Mouse (Mus musculus) liver, adult (tissue): ENCODE results near the gene Gm28635.
A peak's percentile ranks its signal among the peaks of the same experiment; 100 is the strongest.

Experiments
- GATA4 ChIP-seq: IDR thresholded peaks from 2 replicates; pipeline ENCODE4 v1.6.1; 2014; ENCODE audit warnings: mild to moderate bottlenecking, low read length; ENCODE audit not compliant: insufficient replicate concordance

Gene Gm28635

DNA sequence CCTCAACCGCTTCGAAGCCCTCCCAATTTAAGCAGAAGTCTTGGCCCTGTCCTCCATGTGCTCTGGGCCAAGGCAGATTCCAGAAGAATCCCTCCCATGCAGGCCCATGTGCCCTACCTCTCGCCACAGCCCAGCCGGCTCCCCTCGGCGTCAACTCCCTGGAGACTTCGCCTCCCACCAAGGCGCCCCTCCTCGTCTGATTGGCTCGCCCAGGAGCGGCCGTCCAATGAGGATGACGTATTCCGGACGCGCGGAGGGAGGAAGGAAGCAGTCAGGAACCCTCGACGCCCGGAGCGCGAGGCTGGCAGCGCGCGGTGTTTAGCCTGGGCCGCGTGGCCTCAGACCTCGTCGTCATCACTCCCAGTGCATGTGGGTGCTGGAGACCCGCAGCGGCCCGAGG is 19.0 kb downstream of the Gm28635 start, which contains the start of gene Btbd18:
Gene Btbd18 (plus strand): TSS at position 274 of the 400 bp plus-strand sequence.
- no peak for TF ChIP-seq GATA4

DNA sequence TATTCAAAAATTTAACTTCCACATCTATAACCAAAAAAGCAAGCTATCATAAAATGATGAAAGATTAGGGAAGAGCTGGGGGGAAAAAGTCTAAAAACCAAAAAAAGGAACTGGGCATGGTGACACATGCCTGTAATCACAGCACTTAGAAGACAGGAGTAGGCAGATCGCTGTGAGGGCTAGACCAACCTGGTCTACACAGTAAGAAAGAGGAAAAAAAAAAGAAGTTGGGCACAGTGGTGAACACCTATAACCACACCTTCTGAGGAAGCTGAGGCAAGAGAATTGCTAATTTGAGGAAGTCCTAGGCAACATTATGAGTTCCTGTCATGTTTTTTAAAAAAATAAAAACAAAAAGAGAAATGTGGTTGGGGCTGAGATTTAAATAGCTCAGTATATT is 22.0 kb downstream of the Gm28635 start:
- no peak for TF ChIP-seq GATA4

DNA sequence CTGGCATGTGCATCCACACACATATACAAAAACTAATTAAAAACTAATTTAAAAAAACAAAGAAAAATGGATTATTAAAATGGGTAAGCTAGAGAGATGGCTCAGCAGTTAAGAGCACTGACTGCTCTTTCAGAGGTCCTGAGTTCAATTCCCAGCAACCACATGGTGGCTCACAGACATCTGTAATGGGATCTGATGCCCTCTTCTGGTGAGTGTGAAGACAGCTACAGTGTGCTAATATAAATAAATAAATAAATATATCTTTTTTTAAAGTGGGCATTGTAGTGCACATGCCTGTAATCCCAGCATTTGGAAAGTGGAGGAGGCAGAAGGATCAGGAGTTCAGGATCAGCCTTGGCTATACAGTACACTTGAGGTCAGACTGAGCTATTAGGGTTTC is 24.5 kb downstream of the Gm28635 start:
- TF ChIP-seq GATA4 = no peak

GRCm38 (mm10) chr2:84650464-84651195 is 27.2 kb downstream of the Gm28635 start, which contains the start of gene Ctnnd1:
Ctnnd1 (minus strand) TSS chr2:84650765.
- no peak for TF ChIP-seq GATA4

GRCm38 (mm10) chr2:84649674-84650073 is 28.2 kb downstream of the Gm28635 start:
- TF ChIP-seq GATA4 = no peak

GRCm38 (mm10) chr2:84648369-84648768 is 29.5 kb downstream of the Gm28635 start:
- TF ChIP-seq GATA4 = no peak

DNA sequence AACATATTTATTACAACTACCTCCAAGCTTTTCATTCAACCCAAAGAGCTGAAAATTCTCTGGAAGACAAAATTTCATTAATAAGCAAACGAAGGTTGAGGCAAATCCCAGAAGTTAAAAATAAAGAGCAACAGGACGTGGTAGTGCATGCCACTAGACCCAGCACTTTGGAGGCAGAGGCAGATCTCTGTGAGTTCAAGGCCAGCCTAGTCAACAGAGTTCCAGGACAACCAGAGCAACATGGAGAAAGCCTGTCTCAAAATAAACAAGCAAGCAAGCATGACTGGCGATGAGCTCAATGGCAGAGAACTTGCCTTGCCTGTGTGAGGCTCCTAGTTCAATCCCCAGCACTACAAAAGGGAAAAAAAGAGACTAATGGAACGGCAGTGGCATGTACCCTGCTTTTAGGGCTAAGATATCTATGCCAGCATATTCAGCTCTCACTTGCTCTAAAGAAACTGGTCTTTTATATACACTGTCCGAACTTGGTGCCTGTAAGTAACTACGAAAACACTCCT is 30.7 kb downstream of the Gm28635 start:
- no peak for TF ChIP-seq GATA4

- TF ChIP-seq GATA4 = no peak
Measured at GRCm38 (mm10) chr2:84646138-84646537, 31.7 kb downstream of the Gm28635 start.

GRCm38 (mm10) chr2:84640833-84641232 is 37.0 kb downstream of the Gm28635 start:
- no peak for TF ChIP-seq GATA4

DNA sequence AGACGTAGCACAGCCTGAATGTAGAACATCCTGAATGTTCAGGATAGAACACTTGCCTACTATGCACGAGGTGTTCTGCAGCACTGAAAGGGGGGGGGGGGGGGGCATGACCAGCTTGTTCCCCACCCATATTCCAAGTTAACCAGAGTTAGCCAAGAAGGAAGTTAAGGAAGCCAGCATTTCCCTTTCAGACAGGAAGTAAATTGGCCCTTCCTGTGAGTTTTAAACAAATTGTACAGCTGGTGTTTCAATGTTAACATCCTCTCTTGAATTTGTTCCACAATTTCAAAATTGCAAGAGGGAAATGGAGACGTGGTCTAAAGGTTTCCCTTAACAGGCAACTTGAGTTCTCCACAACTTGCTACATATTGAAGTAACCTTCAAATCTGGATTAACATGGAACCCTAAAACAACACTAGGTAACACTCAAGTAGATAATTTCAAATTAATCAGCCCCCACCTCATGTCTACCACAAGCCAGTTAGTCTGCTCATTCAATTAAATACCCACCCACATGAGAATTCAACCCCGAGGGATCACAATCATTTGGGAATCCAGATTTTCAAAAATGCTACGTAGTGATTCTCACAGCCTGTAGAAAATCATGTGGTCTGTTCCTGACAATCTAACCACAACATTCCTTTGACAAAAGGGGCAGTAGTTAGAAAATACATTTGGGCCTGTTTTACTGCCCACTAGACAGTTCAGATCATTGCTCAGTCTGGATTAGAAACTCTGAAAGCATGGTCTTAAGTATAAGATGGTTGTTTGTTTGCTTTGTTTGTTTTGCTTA is 39.2 kb downstream of the Gm28635 start:
- no peak for TF ChIP-seq GATA4

- TF ChIP-seq GATA4 = no peak
Measured at GRCm38 (mm10) chr2:84637452-84638165, 40.2 kb downstream of the Gm28635 start.

DNA sequence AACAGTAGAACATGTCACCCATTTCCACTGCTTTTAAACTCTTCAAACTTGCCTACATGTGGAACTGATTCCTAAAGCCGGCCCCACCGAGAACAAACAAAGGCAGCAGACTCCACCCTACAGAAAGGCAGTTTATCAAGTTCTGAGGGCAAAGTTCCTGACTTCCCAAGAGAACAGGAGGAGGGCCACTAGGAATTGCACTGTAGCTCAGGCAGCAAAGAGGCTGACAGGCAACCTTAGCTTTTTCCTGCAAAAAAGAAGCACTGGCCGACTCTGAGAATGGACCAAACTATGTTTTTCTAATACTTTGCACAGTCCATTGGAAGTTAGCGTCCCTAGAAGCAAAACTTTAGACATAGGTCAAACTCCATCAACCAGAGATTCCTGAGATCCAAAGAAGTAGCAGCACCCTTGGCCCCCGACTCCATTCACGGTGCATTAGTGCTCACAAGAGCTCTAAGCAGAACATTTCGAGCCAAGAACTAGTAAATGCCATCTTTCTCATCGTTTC is 41.6 kb downstream of the Gm28635 start:
- no peak for TF ChIP-seq GATA4

- peak; percentile 90 for TF ChIP-seq GATA4
Measured at GRCm38 (mm10) chr2:84635611-84636010, 42.2 kb downstream of the Gm28635 start.

GRCm38 (mm10) chr2:84634934-84635482 is 42.8 kb downstream of the Gm28635 start:
- TF ChIP-seq GATA4 = no peak

GRCm38 (mm10) chr2:84634006-84634405 is 43.8 kb downstream of the Gm28635 start:
- no peak for TF ChIP-seq GATA4
